Mouse (Mus musculus): ENCODE results near the gene Vps37d.
A peak's percentile ranks its signal among the peaks of the same experiment; 100 is the strongest.
"Not testable (repeated sequence)": the region's sequence is repeated elsewhere in the genome, so short reads cannot be mapped to it uniquely, and the experiment has no call there.

The Vps37d gene

GRCm38 (mm10) chr5:135073349-135074150 is 4.5 kb downstream of the Vps37d start:
- peak; percentile 41 for DNase-seq

GRCm38 (mm10) chr5:135072720-135073119 is 5.3 kb downstream of the Vps37d start:
- DNase-seq, result no peak

GRCm38 (mm10) chr5:135072061-135072460 is 6.0 kb downstream of the Vps37d start:
- no peak for DNase-seq

GRCm38 (mm10) chr5:135070448-135070847 is 7.6 kb downstream of the Vps37d start:
- no peak for DNase-seq

GRCm38 (mm10) chr5:135066008-135066407 is 12.1 kb downstream of the Vps37d start:
- DNase-seq, result no peak

GRCm38 (mm10) chr5:135064909-135065446 is 13.1 kb downstream of the Vps37d start, which contains the start of gene Bud23:
Gene Bud23 (minus strand): TSS chr5:135064959.
- not testable (repeated sequence) for DNase-seq

- no peak for DNase-seq
Observed at GRCm38 (mm10) chr5:135064382-135064766, 13.7 kb downstream of the Vps37d start.

- DNase-seq, result peak; percentile 98
Observed at GRCm38 (mm10) chr5:135063629-135064381, 14.3 kb downstream of the Vps37d start, which contains the start of gene Dnajc30. Gene Dnajc30 (plus strand): TSS chr5:135064202.

GRCm38 (mm10) chr5:135053356-135053755 is 24.7 kb downstream of the Vps37d start:
- DNase-seq, result no peak

- DNase-seq, result not testable (repeated sequence)
Observed at GRCm38 (mm10) chr5:135049268-135049667, 28.8 kb downstream of the Vps37d start.

- DNase-seq, result no peak
Observed at GRCm38 (mm10) chr5:135048539-135048938, 29.5 kb downstream of the Vps37d start.

- no peak for DNase-seq
Observed at GRCm38 (mm10) chr5:135044575-135044974, 33.5 kb downstream of the Vps37d start.

- no peak for DNase-seq
Observed at GRCm38 (mm10) chr5:135042105-135042788, 35.8 kb downstream of the Vps37d start.

- DNase-seq, result no peak
Observed at GRCm38 (mm10) chr5:135040777-135041176, 37.3 kb downstream of the Vps37d start.

- no peak for DNase-seq
Observed at GRCm38 (mm10) chr5:135040059-135040458, 38.0 kb downstream of the Vps37d start.

- DNase-seq, result no peak
Observed at GRCm38 (mm10) chr5:135039541-135039940, 38.5 kb downstream of the Vps37d start.

GRCm38 (mm10) chr5:135037946-135038345 is 40.1 kb downstream of the Vps37d start:
- DNase-seq, result no peak

- no peak for DNase-seq
Observed at GRCm38 (mm10) chr5:135035608-135036359, 42.3 kb downstream of the Vps37d start.

GRCm38 (mm10) chr5:135034593-135034992 is 43.5 kb downstream of the Vps37d start:
- no peak for DNase-seq

GRCm38 (mm10) chr5:135032581-135032980 is 45.5 kb downstream of the Vps37d start:
- no peak for DNase-seq

- DNase-seq, result peak; percentile 70
Observed at GRCm38 (mm10) chr5:135029007-135029854, 48.8 kb downstream of the Vps37d start.

Data from cerebellum, adult 9-11 months (tissue).